Mouse (Mus musculus) monocyte, adult 2 months (primary cell): ENCODE measurements around the gene Fam166a.

Experiments used
- DNase-seq, 2 experiments: peaks; one replicate each; pipeline ENCODE4 v3.0.0; 2022; ENCODE audit warnings: low spot score in 2 of 2, low read depth in 1 of 2

Fam166a gene

GRCm38 (mm10) chr2:25267746-25268309, 49.3 kb downstream of the Fam166a start:
- DNase-seq: no peak
